Mouse (Mus musculus) heart, embryonic 10.5 days (tissue): Measurements from ENCODE around the gene Mmp7. TPM values are rescaled to one million over a fixed set of nuclear protein-coding genes. Genes with fewer than 3 reads are reported as not detected.

Experiments
- DNase-seq: peaks from one replicate; pipeline ENCODE4 v3.0.0-alpha.2; 2017; ENCODE audit warnings: low spot score
- H3K27ac ChIP-seq: fragments of 300-500 bp; sonication (generic); 2 replicates; pipeline ENCODE4 v1.5.1; 2016; ENCODE audit warnings: mild to moderate bottlenecking
- H3K27me3 ChIP-seq: fragments of 300-500 bp; sonication (generic); 2 replicates; pipeline ENCODE4 v1.6.1; 2016; ENCODE audit warnings: mild to moderate bottlenecking; ENCODE audit not compliant: poor library complexity, insufficient read depth, severe bottlenecking
- H3K36me3 ChIP-seq: fragments of 300-500 bp; sonication (generic); 2 replicates; pipeline ENCODE4 v1.6.1; 2016; ENCODE audit warnings: mild to moderate bottlenecking, moderate library complexity
- H3K4me1 ChIP-seq: fragments of 300-500 bp; sonication (generic); 2 replicates; pipeline ENCODE4 v1.6.1; 2016; ENCODE audit warnings: mild to moderate bottlenecking
- H3K4me3 ChIP-seq: fragments of 300-500 bp; sonication (generic); 2 replicates; pipeline ENCODE4 v1.5.1; 2016; ENCODE audit warnings: mild to moderate bottlenecking, moderate library complexity
- H3K9me3 ChIP-seq: fragments of 300-500 bp; sonication (generic); 2 replicates; pipeline ENCODE4 v1.6.1; 2016; ENCODE audit warnings: mild to moderate bottlenecking, moderate library complexity
- WGBS: fragments of 180-500 bp; shearing (Covaris S2); methylation state at CpG from one replicate; pipeline ENCODE4 v1.1.7; 2016; 5-methylcytosine and 5-hydroxymethylcytosine counted together
- polyA plus RNA-seq: library from polyadenylated mRNA; unstranded; fragments of >200 nt; fragmentation: Nextera tagmentation; extraction: Ambion mirVana; gene quantifications from 2 replicates; pipeline ENCODE4 v1.2.1, GENCODE M21; 2016

Mmp7 gene
- not detected in 2 replicates for polyA plus RNA-seq

GRCm38 (mm10) chr9:7691790-7692189 lies at the start of gene Mmp7:
Mmp7 (plus strand) TSS chr9:7692090.
- no peaks in the 10 kb centered on the region for H3K4me1 ChIP-seq
- H3K27ac ChIP-seq = no peak within 1 kb of the TSS
- H3K36me3 ChIP-seq = no peaks in the 10 kb centered on the region
- H3K9me3 ChIP-seq = no peaks in the 10 kb centered on the region
- WGBS = 59% methylated on average over 1 of the region's 1 CpGs
- no peaks in the 10 kb centered on the region for H3K27me3 ChIP-seq
- no peak for DNase-seq
- no peak within 1 kb of the TSS for H3K4me3 ChIP-seq

GRCm38 (mm10) chr9:7647901-7648300 lies 44.0 kb upstream of the Mmp7 start:
- no peaks in the 10 kb centered on the region for H3K36me3 ChIP-seq
- H3K4me1 ChIP-seq = no peaks in the 10 kb centered on the region
- H3K9me3 ChIP-seq = no peaks in the 10 kb centered on the region
- H3K4me3 ChIP-seq = no peak overlapping the region
- H3K27ac ChIP-seq = no peak overlapping the region
- no peak for DNase-seq
- WGBS = 84% methylated on average over 3 of the region's 3 CpGs
- no peaks in the 10 kb centered on the region for H3K27me3 ChIP-seq

GRCm38 (mm10) chr9:7650397-7651180 lies 41.3 kb upstream of the Mmp7 start:
- no peak overlapping the region for H3K4me3 ChIP-seq
- 76% methylated on average over 5 of the region's 5 CpGs for WGBS
- H3K27me3 ChIP-seq = no peaks in the 10 kb centered on the region
- no peaks in the 10 kb centered on the region for H3K36me3 ChIP-seq
- no peak for DNase-seq
- no peak overlapping the region for H3K27ac ChIP-seq
- no peaks in the 10 kb centered on the region for H3K9me3 ChIP-seq
- no peaks in the 10 kb centered on the region for H3K4me1 ChIP-seq

GRCm38 (mm10) chr9:7652351-7653085 lies 39.4 kb upstream of the Mmp7 start:
- no peaks in the 10 kb centered on the region for H3K27me3 ChIP-seq
- WGBS = 49% methylated on average over 5 of the region's 5 CpGs
- H3K4me1 ChIP-seq = no peaks in the 10 kb centered on the region
- H3K27ac ChIP-seq = no peak overlapping the region
- no peak overlapping the region for H3K4me3 ChIP-seq
- DNase-seq = no peak
- H3K9me3 ChIP-seq = no peaks in the 10 kb centered on the region
- no peaks in the 10 kb centered on the region for H3K36me3 ChIP-seq

- Histone ChIP-seq H3K27ac (no peak overlapping the region), H3K36me3 (no peaks in the 10 kb centered on the region), H3K27me3 (no peaks in the 10 kb centered on the region), H3K9me3 (no peaks in the 10 kb centered on the region), H3K4me1 (no peaks in the 10 kb centered on the region), H3K4me3 (no peak overlapping the region)
- WGBS = 78% methylated on average over 4 of the region's 4 CpGs
- no peak for DNase-seq
Measured at GRCm38 (mm10) chr9:7657946-7658345, 33.9 kb upstream of the Mmp7 start.

- no peak for DNase-seq
- Histone ChIP-seq H3K9me3 (no peaks in the 10 kb centered on the region), H3K4me3 (no peak overlapping the region), H3K27ac (no peak overlapping the region), H3K27me3 (no peaks in the 10 kb centered on the region), H3K4me1 (no peaks in the 10 kb centered on the region), H3K36me3 (no peaks in the 10 kb centered on the region)
- WGBS = 75% methylated on average over 6 of the region's 6 CpGs
Measured at GRCm38 (mm10) chr9:7659469-7660020, 32.3 kb upstream of the Mmp7 start.

- Histone ChIP-seq H3K36me3 (no peaks in the 10 kb centered on the region), H3K9me3 (no peaks in the 10 kb centered on the region), H3K4me1 (no peaks in the 10 kb centered on the region), H3K27me3 (no peaks in the 10 kb centered on the region), H3K27ac (no peak overlapping the region), H3K4me3 (no peak overlapping the region)
- DNase-seq = no peak
- 89% methylated on average over 1 of the region's 1 CpGs for WGBS
Measured at GRCm38 (mm10) chr9:7661371-7661770, 30.5 kb upstream of the Mmp7 start.

- H3K4me3 ChIP-seq = no peak overlapping the region
- no peak for DNase-seq
- H3K9me3 ChIP-seq = no peaks in the 10 kb centered on the region
- H3K36me3 ChIP-seq = no peaks in the 10 kb centered on the region
- 93% methylated on average over 1 of the region's 1 CpGs for WGBS
- no peaks in the 10 kb centered on the region for H3K4me1 ChIP-seq
- H3K27ac ChIP-seq = no peak overlapping the region
- no peaks in the 10 kb centered on the region for H3K27me3 ChIP-seq
Measured at GRCm38 (mm10) chr9:7669674-7670073, 22.2 kb upstream of the Mmp7 start.

GRCm38 (mm10) chr9:7672985-7673384 lies 18.9 kb upstream of the Mmp7 start:
- Histone ChIP-seq H3K9me3 (no peaks in the 10 kb centered on the region), H3K36me3 (no peaks in the 10 kb centered on the region), H3K4me3 (no peak overlapping the region), H3K27ac (no peak overlapping the region), H3K27me3 (no peaks in the 10 kb centered on the region), H3K4me1 (no peaks in the 10 kb centered on the region)
- WGBS = 74% methylated on average over 9 of the region's 9 CpGs
- DNase-seq = no peak

- no peak overlapping the region for H3K27ac ChIP-seq
- no peaks in the 10 kb centered on the region for H3K27me3 ChIP-seq
- H3K4me1 ChIP-seq = no peaks in the 10 kb centered on the region
- H3K4me3 ChIP-seq = no peak overlapping the region
- H3K36me3 ChIP-seq = no peaks in the 10 kb centered on the region
- no peaks in the 10 kb centered on the region for H3K9me3 ChIP-seq
- no peak for DNase-seq
- 64% methylated on average over 2 of the region's 2 CpGs for WGBS
Measured at GRCm38 (mm10) chr9:7678154-7678837, 13.6 kb upstream of the Mmp7 start.

- 85% methylated on average over 9 of the region's 9 CpGs for WGBS
- no peaks in the 10 kb centered on the region for H3K4me1 ChIP-seq
Measured at GRCm38 (mm10) chr9:7682081-7682618, 9.7 kb upstream of the Mmp7 start.

GRCm38 (mm10) chr9:7686024-7686423 lies 5.9 kb upstream of the Mmp7 start:
- H3K9me3 ChIP-seq = no peaks in the 10 kb centered on the region
- no peak overlapping the region for H3K27ac ChIP-seq
- no peaks in the 10 kb centered on the region for H3K27me3 ChIP-seq
- H3K36me3 ChIP-seq = no peaks in the 10 kb centered on the region
- no peak overlapping the region for H3K4me3 ChIP-seq
- no peaks in the 10 kb centered on the region for H3K4me1 ChIP-seq
- 60% methylated on average over 2 of the region's 2 CpGs for WGBS
- DNase-seq = no peak

More at GRCm38 (mm10) chr9:7682081-7682618, 9.7 kb upstream of the Mmp7 start:
- Histone ChIP-seq H3K27ac (no peak overlapping the region), H3K36me3 (no peaks in the 10 kb centered on the region), H3K27me3 (no peaks in the 10 kb centered on the region), H3K9me3 (no peaks in the 10 kb centered on the region), H3K4me3 (no peak overlapping the region)
- no peak for DNase-seq
